Mouse (Mus musculus): ENCODE results near the gene Cyp4v3. TPM values are rescaled to one million over a fixed set of nuclear protein-coding genes. Genes with fewer than 3 reads are reported as not detected.
A peak's percentile ranks its signal among the peaks of the same experiment; 100 is the strongest.

Gene Cyp4v3
- 0.48 and 0.66 TPM in 2 replicates for polyA plus RNA-seq (2015; fragmentation: Nextera tagmentation; extraction: Ambion mirVana)

GRCm38 (mm10) chr8:45332685-45333409, at the start of gene Cyp4v3:
Gene Cyp4v3 (minus strand): TSS chr8:45333216.
- Histone ChIP-seq H3K4me3 (peak within 1 kb of the TSS; percentile 75), H3K9me3 (no peaks in the 10 kb centered on the region), H3K4me1 (peaks cover 8% of the 10 kb centered on the region; the same call in 1 of the 2 replicates), H3K4me2 (peak within 1 kb of the TSS; percentile 95), H3K9ac (peak within 1 kb of the TSS; percentile 83), H3K27me3 (replicated peaks) (peaks cover 4% of the 10 kb centered on the region; the same call in 1 of the 2 replicates), H3K27ac (replicated peaks) (no peak within 1 kb of the TSS), H3K36me3 (no peaks in the 10 kb centered on the region)
- 1% methylated on average over 44 of the region's 44 CpGs for WGBS
- no peak; the same call in 1 of the 2 replicates for ATAC-seq (ENCODE audit: extremely low read depth, insufficient number of reproducible peaks, low FRiP score, low TSS enrichment)

GRCm38 (mm10) chr8:45381963-45382347, 48.9 kb upstream of the Cyp4v3 start, which contains the start of gene Fam149a:
Gene Fam149a (minus strand): TSS chr8:45382291.
- Histone ChIP-seq H3K36me3 (no peaks in the 10 kb centered on the region), H3K27me3 (replicated peaks) (peaks cover 28% of the 10 kb centered on the region), H3K9ac (peak within 1 kb of the TSS; percentile 70), H3K9me3 (no peaks in the 10 kb centered on the region), H3K4me2 (peak within 1 kb of the TSS; percentile 83), H3K27ac (replicated peaks) (no peak within 1 kb of the TSS), H3K4me3 (peak within 1 kb of the TSS; percentile 50), H3K4me1 (peaks cover 17% of the 10 kb centered on the region)
- 4% methylated on average over 6 of the region's 6 CpGs for WGBS
- ATAC-seq (ENCODE audit: extremely low read depth, insufficient number of reproducible peaks, low FRiP score, low TSS enrichment): no peak

GRCm38 (mm10) chr8:45381075-45381962, 48.3 kb upstream of the Cyp4v3 start:
- Histone ChIP-seq H3K9me3 (no peaks in the 10 kb centered on the region), H3K9ac (peak overlapping the region; percentile 70), H3K4me2 (peak overlapping the region; percentile 83), H3K27ac (replicated peaks) (no peak overlapping the region), H3K27me3 (replicated peaks) (peaks cover 28% of the 10 kb centered on the region), H3K36me3 (no peaks in the 10 kb centered on the region), H3K4me3 (peak overlapping the region; percentile 50), H3K4me1 (peaks cover 17% of the 10 kb centered on the region)
- 1% methylated on average over 38 of the region's 38 CpGs for WGBS
- ATAC-seq (ENCODE audit: extremely low read depth, insufficient number of reproducible peaks, low FRiP score, low TSS enrichment): no peak

GRCm38 (mm10) chr8:45380598-45380997, 47.6 kb upstream of the Cyp4v3 start:
- no peak for ATAC-seq (ENCODE audit: extremely low read depth, insufficient number of reproducible peaks, low FRiP score, low TSS enrichment)
- Histone ChIP-seq H3K9ac (no peak overlapping the region), H3K9me3 (no peaks in the 10 kb centered on the region), H3K27me3 (replicated peaks) (peaks cover 28% of the 10 kb centered on the region), H3K27ac (replicated peaks) (no peak overlapping the region), H3K4me1 (peaks cover 17% of the 10 kb centered on the region), H3K36me3 (no peaks in the 10 kb centered on the region), H3K4me2 (peak overlapping the region; percentile 83), H3K4me3 (peak overlapping the region; percentile 50; the same call in 1 of the 2 replicates)
- WGBS: 24% methylated on average over 4 of the region's 4 CpGs

GRCm38 (mm10) chr8:45374071-45374470, 41.1 kb upstream of the Cyp4v3 start:
- H3K27me3 ChIP-seq (replicated peaks): no peaks in the 10 kb centered on the region
- H3K4me3 ChIP-seq: no peak overlapping the region
- no peak overlapping the region for H3K27ac ChIP-seq (replicated peaks)
- H3K9ac ChIP-seq: no peak overlapping the region
- peaks cover 5% of the 10 kb centered on the region; the same call in 1 of the 2 replicates for H3K4me1 ChIP-seq
- H3K9me3 ChIP-seq: no peaks in the 10 kb centered on the region
- no peaks in the 10 kb centered on the region for H3K36me3 ChIP-seq
- 58% methylated on average over 3 of the region's 3 CpGs for WGBS
- ATAC-seq (ENCODE audit: extremely low read depth, insufficient number of reproducible peaks, low FRiP score, low TSS enrichment): no peak
- no peak overlapping the region for H3K4me2 ChIP-seq

- no peaks in the 10 kb centered on the region for H3K36me3 ChIP-seq
- H3K9ac ChIP-seq: no peak overlapping the region
- H3K27me3 ChIP-seq (replicated peaks): no peaks in the 10 kb centered on the region
- WGBS: 77% methylated on average over 1 of the region's 1 CpGs
- H3K27ac ChIP-seq (replicated peaks): no peak overlapping the region
- H3K4me2 ChIP-seq: no peak overlapping the region
- H3K4me3 ChIP-seq: no peak overlapping the region
- H3K9me3 ChIP-seq: no peaks in the 10 kb centered on the region
- H3K4me1 ChIP-seq: peaks cover 4% of the 10 kb centered on the region; the same call in 1 of the 2 replicates
- ATAC-seq (ENCODE audit: extremely low read depth, insufficient number of reproducible peaks, low FRiP score, low TSS enrichment): no peak
These were observed 34.1 kb upstream of the Cyp4v3 start for GRCm38 (mm10) chr8:45367154-45367553.

GRCm38 (mm10) chr8:45363220-45363619, 30.2 kb upstream of the Cyp4v3 start:
- Histone ChIP-seq H3K4me3 (no peak overlapping the region), H3K36me3 (no peaks in the 10 kb centered on the region), H3K4me1 (peaks cover 7% of the 10 kb centered on the region; the same call in 1 of the 2 replicates), H3K27ac (replicated peaks) (no peak overlapping the region), H3K27me3 (replicated peaks) (0 out of 2 replicates have a peak, but pooled peaks cover 3% of the 10 kb centered on the region), H3K9me3 (no peaks in the 10 kb centered on the region), H3K9ac (no peak overlapping the region), H3K4me2 (no peak overlapping the region)
- ATAC-seq (ENCODE audit: extremely low read depth, insufficient number of reproducible peaks, low FRiP score, low TSS enrichment): no peak
- WGBS: 50% methylated on average over 1 of the region's 1 CpGs

- H3K9me3 ChIP-seq: no peaks in the 10 kb centered on the region
- ATAC-seq (ENCODE audit: extremely low read depth, insufficient number of reproducible peaks, low FRiP score, low TSS enrichment): no peak
These were observed 29.3 kb upstream of the Cyp4v3 start for GRCm38 (mm10) chr8:45362323-45362722.

GRCm38 (mm10) chr8:45359091-45359605, 26.1 kb upstream of the Cyp4v3 start:
- Histone ChIP-seq H3K9ac (no peak overlapping the region), H3K27ac (replicated peaks) (no peak overlapping the region)
- WGBS: 76% methylated on average over 6 of the region's 6 CpGs

More at GRCm38 (mm10) chr8:45362323-45362722, 29.3 kb upstream of the Cyp4v3 start:
- Histone ChIP-seq H3K27me3 (replicated peaks) (0 out of 2 replicates have a peak, but pooled peaks cover 3% of the 10 kb centered on the region), H3K9ac (no peak overlapping the region), H3K4me3 (no peak overlapping the region), H3K36me3 (no peaks in the 10 kb centered on the region), H3K4me1 (peaks cover 11% of the 10 kb centered on the region; the same call in 1 of the 2 replicates), H3K27ac (replicated peaks) (no peak overlapping the region), H3K4me2 (no peak overlapping the region)
- 60% methylated on average over 6 of the region's 6 CpGs for WGBS

GRCm38 (mm10) chr8:45358132-45358918, 25.3 kb upstream of the Cyp4v3 start:
- Histone ChIP-seq H3K4me3 (peak overlapping the region; percentile 63), H3K9me3 (no peaks in the 10 kb centered on the region), H3K36me3 (no peaks in the 10 kb centered on the region), H3K4me2 (peak overlapping the region; percentile 86), H3K27me3 (replicated peaks) (0 out of 2 replicates have a peak, but pooled peaks cover 3% of the 10 kb centered on the region), H3K27ac (replicated peaks) (no peak overlapping the region), H3K4me1 (peaks cover 7% of the 10 kb centered on the region; the same call in 1 of the 2 replicates), H3K9ac (peak overlapping the region; percentile 86)
- no peak for ATAC-seq (ENCODE audit: extremely low read depth, insufficient number of reproducible peaks, low FRiP score, low TSS enrichment)
- 5% methylated on average over 48 of the region's 49 CpGs for WGBS

More at GRCm38 (mm10) chr8:45359091-45359605, 26.1 kb upstream of the Cyp4v3 start:
- peak overlapping the region; percentile 86 for H3K4me2 ChIP-seq
- H3K4me1 ChIP-seq: peaks cover 7% of the 10 kb centered on the region; the same call in 1 of the 2 replicates
- no peaks in the 10 kb centered on the region for H3K9me3 ChIP-seq
- H3K27me3 ChIP-seq (replicated peaks): 0 out of 2 replicates have a peak, but pooled peaks cover 3% of the 10 kb centered on the region
- no peaks in the 10 kb centered on the region for H3K36me3 ChIP-seq
- no peak overlapping the region for H3K4me3 ChIP-seq
- ATAC-seq (ENCODE audit: extremely low read depth, insufficient number of reproducible peaks, low FRiP score, low TSS enrichment): no peak

Data from heart, embryonic 13.5 days (tissue).